Mouse (Mus musculus) myocyte (in vitro differentiated cells): ENCODE results near the gene Tshr.

ENCODE experiments used
- CEBPB ChIP-seq: IDR thresholded peaks from 2 replicates; pipeline ENCODE4 v1.6.1; 2011; ENCODE audit warnings: mild to moderate bottlenecking, moderate library complexity; ENCODE audit not compliant: poor library complexity, insufficient read depth, severe bottlenecking
- E2F4 ChIP-seq: IDR thresholded peaks from one replicate; pipeline ENCODE4 v1.6.1; 2011; ENCODE audit warnings: mild to moderate bottlenecking, control low read depth, moderate library complexity; ENCODE audit not compliant: insufficient read depth
- MAX ChIP-seq: IDR thresholded peaks from one replicate; pipeline ENCODE4 v1.6.1; 2011; ENCODE audit warnings: low read depth, mild to moderate bottlenecking, control low read depth
- MYOG ChIP-seq, 3 experiments: IDR thresholded peaks; one replicate each; pipeline ENCODE4 v1.6.1; 2011; ENCODE audit warnings: control low read depth in 2 of 3, low read depth in 2 of 3, mild to moderate bottlenecking in 2 of 3; ENCODE audit not compliant: insufficient read length in 2 of 3, control insufficient read depth in 1 of 3, insufficient read depth in 1 of 3
- POLR2A ChIP-seq: IDR thresholded peaks from one replicate; pipeline ENCODE4 v1.6.1; 2011; ENCODE audit warnings: low read depth, mild to moderate bottlenecking, control low read depth, moderate library complexity; ENCODE audit not compliant: insufficient read length
- POLR2AphosphoS2 ChIP-seq: IDR thresholded peaks from one replicate; pipeline ENCODE4 v1.6.1; 2011; ENCODE audit warnings: low read depth, control low read depth; ENCODE audit not compliant: insufficient read length
- TCF12 ChIP-seq: IDR thresholded peaks from one replicate; pipeline ENCODE4 v1.6.1; 2011; ENCODE audit warnings: mild to moderate bottlenecking, control low read depth; ENCODE audit not compliant: poor library complexity, insufficient read depth, severe bottlenecking
- USF1 ChIP-seq: IDR thresholded peaks from one replicate; pipeline ENCODE4 v1.6.1; 2011; ENCODE audit warnings: low read depth, mild to moderate bottlenecking, control low read depth, moderate library complexity

DNA sequence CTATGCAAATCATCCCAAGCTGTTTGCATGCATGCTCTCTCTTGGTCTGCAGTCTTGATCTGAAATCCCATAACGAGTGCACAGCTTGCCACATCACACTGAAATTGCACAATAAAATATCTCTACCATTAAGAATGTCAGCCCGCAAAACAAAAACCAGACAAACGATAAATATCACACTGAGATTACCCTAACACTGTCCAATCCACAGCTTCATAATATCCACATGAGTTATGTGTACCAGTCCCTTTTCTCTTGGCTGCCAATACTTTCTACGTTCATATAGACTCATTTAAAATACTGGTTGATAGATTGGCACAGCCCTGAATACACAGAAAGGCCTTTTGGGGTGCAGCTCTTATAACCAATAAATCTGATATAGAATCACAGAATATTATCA is 102.0 kb downstream of the Tshr start:
- no peak for TF ChIP-seq E2F4
- TF ChIP-seq POLR2A, result no peak
- TF ChIP-seq POLR2AphosphoS2, result no peak
- TF ChIP-seq MAX, result no peak
- no peak for TF ChIP-seq USF1
- no peak for TF ChIP-seq TCF12
- TF ChIP-seq MYOG (IDR thresholded peaks at IDR 0.05; ENCODE audit: control insufficient read depth in 1 of 3, insufficient read depth in 1 of 3, insufficient read length in 2 of 3, low read depth in 2 of 3), result no peak
- no peak for TF ChIP-seq CEBPB
